Mouse (Mus musculus) gastrocnemius, postnatal 25 days (tissue): ENCODE results near the gene Dnajb1. TPM values are rescaled to one million over a fixed set of nuclear protein-coding genes. Genes with fewer than 3 reads are reported as not detected.

ENCODE experiments used
- DNase-seq: peaks from one replicate; pipeline ENCODE4 v3.0.0; 2022
- total RNA-seq, 2 experiments: library from RNA; stranded (reverse); gene quantifications; 1 replicate in 1 of 2; 2 replicates in 1 of 2; pipeline ENCODE4 v1.2.3; 2021

Gene Dnajb1
- total RNA-seq, 2 experiments from 2014 or later, result 4.6 to 6.0 TPM

DNA sequence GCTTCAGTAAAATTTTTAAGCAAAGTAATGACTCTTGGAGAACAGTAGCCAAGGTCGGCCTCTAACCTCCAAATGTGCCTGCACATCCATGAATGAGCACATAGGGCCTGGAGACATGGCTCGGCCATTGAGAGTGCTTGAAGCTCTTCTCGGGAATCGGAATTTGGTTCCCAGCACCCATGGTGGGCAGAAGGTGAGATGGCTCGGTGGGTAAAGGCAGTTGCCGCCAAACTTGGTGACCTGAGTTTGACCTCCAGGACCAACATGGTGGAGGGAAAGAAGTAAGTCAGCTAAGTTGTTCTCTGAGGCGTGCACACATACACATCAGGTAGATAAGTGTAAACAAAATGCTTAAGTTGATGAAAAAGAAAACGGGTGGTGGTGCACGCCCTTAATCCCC is 48.0 kb downstream of the Dnajb1 start:
- DNase-seq, result no peak

- no peak for DNase-seq
Observed at GRCm38 (mm10) chr8:83656484-83657246, 48.7 kb downstream of the Dnajb1 start.

GRCm38 (mm10) chr8:83660545-83660944 is 52.6 kb downstream of the Dnajb1 start:
- no peak for DNase-seq

GRCm38 (mm10) chr8:83660995-83661680 is 53.1 kb downstream of the Dnajb1 start:
- no peak for DNase-seq

Other genes with a start within 250 kb of the Dnajb1 start
- gene Clgn, start 218.3 kb upstream of the Dnajb1 start, total RNA-seq, result not detected
- 10 to 100 TPM; 40.0 to 43.9 TPM for gene Scoc, start 149.8 kb upstream of the Dnajb1 start, total RNA-seq
- gene Olfr370, start 72.4 kb upstream of the Dnajb1 start, total RNA-seq, result not detected
- 100 to 1,000 TPM; 349 to 360 TPM for gene Ndufb7, start 41.5 kb upstream of the Dnajb1 start, total RNA-seq
- gene Tecr, start 222 bp upstream of the Dnajb1 start, total RNA-seq, result 100 to 1,000 TPM; 313 to 489 TPM
- gene Gipc1, start 44.5 kb downstream of the Dnajb1 start, total RNA-seq, result 10 to 100 TPM; 18.9 to 20.4 TPM
- gene Ptger1, start 58.5 kb downstream of the Dnajb1 start, total RNA-seq, result under 1 TPM; 0.13 to 0.15 TPM
- gene Pkn1, start 91.0 kb downstream of the Dnajb1 start, total RNA-seq, result 10 to 100 TPM; 34.4 to 47.5 TPM
- gene Ddx39, start 107.0 kb downstream of the Dnajb1 start, total RNA-seq, result 10 to 100 TPM; 11.2 to 13.2 TPM
- gene Adgre5, start 133.1 kb downstream of the Dnajb1 start, total RNA-seq, result 10 to 100 TPM; 21.7 to 26.2 TPM